Mouse (Mus musculus): Measurements from ENCODE around the gene Zzef1. TPM values are rescaled to one million over a fixed set of nuclear protein-coding genes. Genes with fewer than 3 reads are reported as not detected.
A peak's percentile ranks its signal among the peaks of the same experiment; 100 is the strongest.

Gene Zzef1
- polyA plus RNA-seq, 1 experiment from 2014 or later = 14.0 TPM

DNA sequence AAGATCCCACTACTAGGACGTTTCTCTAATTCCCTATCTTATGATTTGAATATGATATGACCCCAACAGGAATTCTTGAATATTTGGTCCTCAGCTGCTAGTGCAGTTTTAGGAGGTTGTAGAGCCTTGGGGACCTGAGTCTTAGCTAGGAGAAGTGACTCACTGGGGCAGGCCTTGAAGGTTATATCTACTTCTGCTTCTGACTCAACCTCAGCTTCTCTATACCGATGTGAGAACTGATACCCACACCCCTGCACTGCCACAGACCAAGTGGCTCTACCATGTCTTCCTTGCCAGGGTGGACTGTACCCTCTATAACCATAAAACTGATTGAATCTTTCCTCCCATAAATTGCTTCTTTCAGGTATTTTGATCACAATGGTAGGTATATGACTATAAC is 13.9 kb upstream of the Zzef1 start:
- no peak for ATAC-seq (ENCODE audit: low FRiP score, low read depth)

DNA sequence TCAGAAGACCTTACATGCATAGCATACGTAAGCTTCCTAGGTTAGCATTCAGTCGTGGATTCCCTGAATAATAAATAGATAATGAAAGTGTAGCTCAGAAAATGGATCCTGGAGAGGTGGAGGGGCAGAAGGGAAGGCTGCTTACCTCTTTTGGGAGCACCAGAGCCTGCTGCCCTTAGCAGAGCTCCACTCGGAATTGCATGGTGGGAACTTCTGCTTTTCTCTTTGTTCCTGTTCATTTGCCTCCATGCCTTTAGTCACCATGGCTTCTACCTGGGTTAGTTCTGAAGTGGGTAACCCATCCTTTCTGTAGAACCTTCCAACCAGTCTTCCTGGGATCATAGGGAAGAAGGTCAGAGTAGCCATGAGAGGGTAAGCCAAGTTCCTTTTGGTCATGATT is 13.5 kb upstream of the Zzef1 start:
- Histone ChIP-seq H3K9me3 (no peaks in the 10 kb centered on the region), H3K4me2 (no peak overlapping the region), H3K4me1 (replicated peaks) (no peaks in the 10 kb centered on the region), H3K4me3 (no peak overlapping the region), H3K9ac (no peak overlapping the region), H3K27ac (replicated peaks) (no peak overlapping the region), H3K27me3 (no peaks in the 10 kb centered on the region), H3K36me3 (no peaks in the 10 kb centered on the region)
- 84% methylated on average over 3 of the region's 3 CpGs for WGBS
- ATAC-seq (ENCODE audit: low FRiP score, low read depth) = no peak

More for the DNA sequence above, 13.9 kb upstream of the Zzef1 start:
- no peaks in the 10 kb centered on the region for H3K27me3 ChIP-seq
- H3K9me3 ChIP-seq = no peaks in the 10 kb centered on the region
- H3K9ac ChIP-seq = no peak overlapping the region
- H3K4me2 ChIP-seq = no peak overlapping the region
- H3K36me3 ChIP-seq = no peaks in the 10 kb centered on the region
- H3K4me3 ChIP-seq = no peak overlapping the region
- H3K4me1 ChIP-seq (replicated peaks) = no peaks in the 10 kb centered on the region
- H3K27ac ChIP-seq (replicated peaks) = no peak overlapping the region
- WGBS = 76% methylated on average over 2 of the region's 2 CpGs

DNA sequence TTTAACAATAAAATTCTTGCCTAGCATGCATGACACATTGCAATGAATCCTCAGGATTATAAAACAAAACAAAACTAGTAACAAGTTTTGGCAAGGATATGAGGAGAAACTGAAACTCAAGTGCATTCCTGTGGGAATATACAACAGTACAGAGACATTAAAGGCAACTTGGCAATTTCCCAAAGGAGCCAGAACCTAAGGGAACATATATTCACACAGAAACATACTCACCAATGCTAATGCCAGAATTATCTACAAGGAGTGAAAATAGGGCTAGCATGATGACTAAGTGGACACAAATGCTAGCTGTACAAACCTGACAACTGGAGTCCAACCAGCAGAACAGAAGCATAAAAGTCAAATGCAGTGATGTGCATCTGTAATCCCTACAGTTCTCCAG is 4.0 kb upstream of the Zzef1 start:
- Histone ChIP-seq H3K9ac (no peak overlapping the region), H3K9me3 (no peaks in the 10 kb centered on the region), H3K4me3 (no peak overlapping the region), H3K27me3 (no peaks in the 10 kb centered on the region), H3K4me1 (replicated peaks) (peaks cover 15% of the 10 kb centered on the region), H3K4me2 (no peak overlapping the region), H3K36me3 (no peaks in the 10 kb centered on the region), H3K27ac (replicated peaks) (no peak overlapping the region)
- no peak for ATAC-seq (ENCODE audit: low FRiP score, low read depth)

DNA sequence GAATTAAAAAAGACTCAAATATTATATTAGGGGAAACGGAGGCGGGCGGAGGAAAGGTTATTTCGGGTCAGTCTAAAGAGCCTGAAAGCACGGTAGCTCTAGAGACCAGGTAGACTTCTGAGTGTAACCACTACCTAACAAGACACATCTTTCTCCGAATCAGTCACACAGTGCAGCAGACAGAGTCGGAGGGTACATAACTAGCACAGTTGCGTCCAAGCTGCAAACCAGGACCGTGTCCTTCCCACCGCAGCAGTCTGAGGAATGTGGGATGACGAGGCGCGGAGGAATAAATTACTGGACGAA is 924 bp upstream of the Zzef1 start:
- no peaks in the 10 kb centered on the region for H3K9me3 ChIP-seq
- H3K4me3 ChIP-seq = peak overlapping the region; percentile 78
- peak; percentile 46 for ATAC-seq (ENCODE audit: low FRiP score, low read depth)
- 17% methylated on average over 14 of the region's 14 CpGs for WGBS
- no peaks in the 10 kb centered on the region for H3K36me3 ChIP-seq
- peak overlapping the region; percentile 95 for H3K27ac ChIP-seq (replicated peaks)
- no peaks in the 10 kb centered on the region for H3K27me3 ChIP-seq
- peak overlapping the region; percentile 88 for H3K4me2 ChIP-seq
- H3K4me1 ChIP-seq (replicated peaks) = peaks cover 33% of the 10 kb centered on the region
- peak overlapping the region; percentile 83 for H3K9ac ChIP-seq

DNA sequence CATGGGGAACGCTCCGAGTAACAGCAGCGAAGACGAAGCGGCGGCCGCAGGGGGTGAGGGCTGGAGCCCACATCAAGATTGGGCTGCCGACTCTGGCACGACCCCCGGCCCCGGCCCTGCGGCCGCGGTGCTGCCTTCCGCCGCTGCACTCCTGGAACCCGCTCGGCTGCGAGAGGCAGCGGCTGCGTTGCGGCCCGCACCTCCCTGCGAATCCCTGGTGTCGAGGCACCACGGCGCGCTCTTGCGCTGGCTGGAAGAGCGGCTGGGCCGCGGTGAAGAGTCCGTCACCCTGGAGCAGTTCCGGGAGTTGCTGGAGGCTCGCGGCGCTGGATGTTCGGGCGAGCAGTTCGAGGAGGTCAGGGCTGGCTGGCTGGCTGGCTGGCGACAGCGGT is 266 bp downstream of the Zzef1 start:
- Histone ChIP-seq H3K4me3 (peak overlapping the region; percentile 78), H3K27ac (replicated peaks) (peak overlapping the region; percentile 95), H3K4me1 (replicated peaks) (peaks cover 33% of the 10 kb centered on the region), H3K9ac (peak overlapping the region; percentile 83), H3K27me3 (no peaks in the 10 kb centered on the region), H3K4me2 (peak overlapping the region; percentile 88), H3K36me3 (no peaks in the 10 kb centered on the region), H3K9me3 (no peaks in the 10 kb centered on the region)
- peak; percentile 81; the same call in 1 of the 2 replicates for ATAC-seq (ENCODE audit: low FRiP score, low read depth)
- WGBS = under 1% methylated on average over 42 of the region's 42 CpGs

DNA sequence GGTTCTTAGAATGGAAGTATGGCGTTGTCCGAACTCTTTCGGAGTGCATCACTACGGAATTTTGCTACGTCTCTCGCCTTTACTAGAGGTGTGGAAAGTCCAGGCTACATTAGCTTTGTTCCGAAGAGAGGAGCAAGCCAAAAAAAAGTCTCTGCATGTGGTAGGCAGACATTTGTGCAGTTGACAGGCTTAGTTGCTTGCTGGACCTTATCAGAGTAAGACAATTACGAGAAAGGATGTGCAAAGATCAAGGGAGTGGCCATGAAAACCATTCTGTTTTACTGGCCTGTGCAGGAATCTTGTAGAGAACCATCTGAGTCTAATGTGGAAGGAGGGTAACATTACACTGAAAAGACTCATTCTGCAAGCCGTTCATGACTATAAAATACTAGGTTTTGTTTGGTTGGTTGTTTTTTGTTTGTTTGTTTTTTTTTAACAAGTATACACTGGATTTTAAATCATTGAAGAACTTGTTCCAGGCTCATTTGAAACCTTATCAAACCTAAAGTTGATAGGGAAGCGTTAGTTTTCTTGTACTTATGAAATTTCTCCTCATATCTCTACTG is 830 bp downstream of the Zzef1 start:
- peak overlapping the region; percentile 88 for H3K4me2 ChIP-seq
- no peak for ATAC-seq (ENCODE audit: low FRiP score, low read depth)
- H3K27me3 ChIP-seq = no peaks in the 10 kb centered on the region
- H3K36me3 ChIP-seq = no peaks in the 10 kb centered on the region
- H3K27ac ChIP-seq (replicated peaks) = no peak overlapping the region
- peaks cover 33% of the 10 kb centered on the region for H3K4me1 ChIP-seq (replicated peaks)
- peak overlapping the region; percentile 83 for H3K9ac ChIP-seq
- peak overlapping the region; percentile 78 for H3K4me3 ChIP-seq
- H3K9me3 ChIP-seq = no peaks in the 10 kb centered on the region
- WGBS = 19% methylated on average over 10 of the region's 10 CpGs

DNA sequence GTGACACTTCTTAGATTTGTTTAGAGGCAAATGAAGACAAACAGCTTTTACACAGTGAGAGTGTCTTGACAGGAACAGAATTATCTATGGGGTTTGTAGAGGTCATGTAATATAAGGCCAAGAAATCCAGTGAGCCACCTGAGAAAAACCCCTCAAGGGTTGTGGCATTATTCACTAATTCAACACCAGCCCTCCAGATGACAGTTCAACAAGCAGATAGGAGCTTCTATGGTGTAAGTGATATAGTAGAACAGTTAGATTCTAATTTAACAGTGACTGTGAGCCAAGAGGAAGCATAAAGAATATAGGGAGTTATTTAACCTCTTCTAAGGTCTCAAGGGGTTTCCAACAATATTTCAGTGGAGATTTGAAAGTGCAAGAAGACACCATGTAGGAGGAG is 2.1 kb downstream of the Zzef1 start:
- no peak overlapping the region for H3K4me3 ChIP-seq
- H3K27ac ChIP-seq (replicated peaks) = no peak overlapping the region
- 0 out of 2 replicates have a peak overlapping the region, but pooled peaks have one; percentile 7 for H3K9ac ChIP-seq
- ATAC-seq (ENCODE audit: low FRiP score, low read depth) = no peak
- no peak overlapping the region for H3K4me2 ChIP-seq
- H3K9me3 ChIP-seq = no peaks in the 10 kb centered on the region
- no peaks in the 10 kb centered on the region for H3K36me3 ChIP-seq
- H3K27me3 ChIP-seq = no peaks in the 10 kb centered on the region
- H3K4me1 ChIP-seq (replicated peaks) = peaks cover 33% of the 10 kb centered on the region

DNA sequence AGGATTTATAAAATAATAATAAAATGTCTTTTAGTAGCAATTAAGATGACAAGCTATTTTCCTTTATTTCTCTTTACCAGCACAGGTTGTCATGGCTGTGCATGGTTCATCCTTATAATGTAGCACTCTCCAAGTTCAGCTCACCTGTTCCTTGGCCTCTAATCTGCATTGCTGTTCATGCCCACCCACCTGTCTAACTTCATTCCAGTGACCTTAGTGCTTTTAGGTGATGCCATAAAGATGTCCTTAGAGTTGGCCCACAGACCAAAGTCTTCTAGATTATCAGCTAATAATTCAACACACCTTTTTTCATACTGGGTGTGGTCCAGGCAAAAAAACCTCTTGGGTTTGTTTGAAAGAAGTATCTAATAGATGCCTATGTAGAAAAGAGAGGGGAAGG is 5.2 kb downstream of the Zzef1 start:
- no peak for ATAC-seq (ENCODE audit: low FRiP score, low read depth)
- H3K4me3 ChIP-seq = no peak overlapping the region
- H3K27me3 ChIP-seq = no peaks in the 10 kb centered on the region
- no peak overlapping the region for H3K4me2 ChIP-seq
- no peaks in the 10 kb centered on the region for H3K9me3 ChIP-seq
- H3K4me1 ChIP-seq (replicated peaks) = peaks cover 23% of the 10 kb centered on the region
- H3K36me3 ChIP-seq = no peaks in the 10 kb centered on the region
- H3K9ac ChIP-seq = no peak overlapping the region
- H3K27ac ChIP-seq (replicated peaks) = no peak overlapping the region

DNA sequence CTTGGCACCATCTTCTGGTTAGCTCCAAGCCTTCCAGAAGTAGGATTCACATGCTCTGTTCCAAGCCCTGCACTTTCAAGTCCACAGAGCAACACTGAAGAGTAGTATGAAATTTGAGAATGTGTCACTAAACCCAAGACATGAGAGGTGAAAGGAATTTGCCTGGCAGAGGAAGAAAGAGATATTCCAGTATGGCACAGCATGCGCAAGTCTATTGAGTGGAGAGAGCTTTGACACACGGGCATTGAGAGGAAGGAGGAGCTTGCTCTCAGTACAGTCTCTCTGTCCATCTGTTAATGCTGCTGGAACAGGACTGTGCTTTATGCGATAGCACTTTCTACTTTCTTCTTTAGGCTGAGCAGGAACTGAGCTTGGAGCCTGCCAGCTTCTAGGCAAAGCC is 7.0 kb downstream of the Zzef1 start:
- no peak for ATAC-seq (ENCODE audit: low FRiP score, low read depth)
- Histone ChIP-seq H3K27me3 (no peaks in the 10 kb centered on the region), H3K4me2 (no peak overlapping the region), H3K9ac (no peak overlapping the region), H3K36me3 (no peaks in the 10 kb centered on the region), H3K4me1 (replicated peaks) (peaks cover 8% of the 10 kb centered on the region), H3K4me3 (no peak overlapping the region), H3K9me3 (no peaks in the 10 kb centered on the region), H3K27ac (replicated peaks) (no peak overlapping the region)
- WGBS = 79% methylated on average over 3 of the region's 3 CpGs

DNA sequence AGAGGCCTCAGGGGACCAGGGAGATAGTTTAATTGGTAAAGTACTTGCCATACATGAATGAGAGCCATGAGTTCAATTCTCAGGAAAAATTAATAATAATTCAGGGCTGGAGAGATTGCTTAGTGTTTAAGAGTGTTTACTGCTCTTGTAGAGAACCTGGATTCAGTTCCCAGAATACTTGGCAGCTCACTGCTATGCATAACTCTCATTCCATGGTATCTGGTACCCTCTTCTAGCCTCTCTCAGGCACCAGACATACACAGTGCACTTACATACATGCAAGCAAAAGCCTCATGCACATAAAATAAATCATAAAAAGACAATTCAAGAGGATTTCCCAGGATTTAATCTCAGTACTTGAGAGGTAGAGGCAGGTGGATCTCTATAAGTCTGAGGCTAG is 8.6 kb downstream of the Zzef1 start:
- no peak overlapping the region for H3K4me3 ChIP-seq
- H3K4me2 ChIP-seq = no peak overlapping the region
- H3K9me3 ChIP-seq = no peaks in the 10 kb centered on the region
- H3K27me3 ChIP-seq = no peaks in the 10 kb centered on the region
- H3K27ac ChIP-seq (replicated peaks) = no peak overlapping the region
- H3K36me3 ChIP-seq = no peaks in the 10 kb centered on the region
- H3K4me1 ChIP-seq (replicated peaks) = no peaks in the 10 kb centered on the region
- no peak for ATAC-seq (ENCODE audit: low FRiP score, low read depth)
- no peak overlapping the region for H3K9ac ChIP-seq

DNA sequence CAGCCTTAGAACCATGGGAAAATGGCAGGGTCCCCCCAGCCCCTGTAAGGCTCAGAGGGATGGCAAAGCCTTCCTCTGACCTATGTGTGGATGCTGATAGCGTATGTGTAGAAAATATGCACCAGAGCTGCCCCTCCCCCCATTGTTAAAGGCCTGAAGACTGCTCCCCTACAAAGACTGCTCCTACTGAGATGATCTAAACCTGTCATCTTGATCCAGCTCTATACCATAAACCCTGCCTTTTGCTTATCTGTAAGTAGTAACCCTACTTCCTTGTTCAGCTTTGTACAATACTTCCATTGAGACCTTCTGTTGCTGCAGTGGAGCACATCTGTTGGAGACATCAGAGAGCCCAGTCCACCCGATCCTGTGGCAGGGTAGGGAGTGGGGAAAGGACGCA is 9.2 kb downstream of the Zzef1 start:
- Histone ChIP-seq H3K4me3 (no peak overlapping the region), H3K4me1 (replicated peaks) (no peaks in the 10 kb centered on the region), H3K4me2 (no peak overlapping the region), H3K36me3 (no peaks in the 10 kb centered on the region), H3K27me3 (no peaks in the 10 kb centered on the region), H3K9me3 (no peaks in the 10 kb centered on the region), H3K27ac (replicated peaks) (no peak overlapping the region), H3K9ac (no peak overlapping the region)
- ATAC-seq (ENCODE audit: low FRiP score, low read depth) = no peak
- WGBS = 98% methylated on average over 3 of the region's 3 CpGs

DNA sequence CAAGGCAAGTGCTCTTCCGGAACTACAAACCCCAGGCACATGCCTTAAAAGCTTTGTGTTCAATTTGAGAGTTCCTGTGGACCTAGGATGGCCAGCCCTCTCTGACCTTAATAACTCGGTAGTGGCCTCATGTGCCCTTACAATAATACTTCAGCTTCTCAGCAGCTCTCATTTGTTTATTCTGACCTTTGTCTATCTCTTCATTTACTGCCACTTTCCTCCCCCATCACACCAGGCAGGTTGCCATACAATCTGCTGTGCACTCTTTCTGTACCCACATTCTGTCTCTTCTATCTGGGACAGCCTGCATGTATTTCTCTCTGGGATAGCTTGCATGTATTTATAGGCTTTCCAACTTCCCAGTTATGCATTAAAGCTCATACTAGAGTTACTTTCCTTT is 10.5 kb downstream of the Zzef1 start:
- Histone ChIP-seq H3K4me2 (no peak overlapping the region), H3K27me3 (no peaks in the 10 kb centered on the region), H3K27ac (replicated peaks) (no peak overlapping the region), H3K4me1 (replicated peaks) (no peaks in the 10 kb centered on the region), H3K36me3 (no peaks in the 10 kb centered on the region), H3K9ac (no peak overlapping the region), H3K9me3 (no peaks in the 10 kb centered on the region), H3K4me3 (no peak overlapping the region)
- ATAC-seq (ENCODE audit: low FRiP score, low read depth) = no peak
- 79% methylated on average over 2 of the region's 2 CpGs for WGBS

DNA sequence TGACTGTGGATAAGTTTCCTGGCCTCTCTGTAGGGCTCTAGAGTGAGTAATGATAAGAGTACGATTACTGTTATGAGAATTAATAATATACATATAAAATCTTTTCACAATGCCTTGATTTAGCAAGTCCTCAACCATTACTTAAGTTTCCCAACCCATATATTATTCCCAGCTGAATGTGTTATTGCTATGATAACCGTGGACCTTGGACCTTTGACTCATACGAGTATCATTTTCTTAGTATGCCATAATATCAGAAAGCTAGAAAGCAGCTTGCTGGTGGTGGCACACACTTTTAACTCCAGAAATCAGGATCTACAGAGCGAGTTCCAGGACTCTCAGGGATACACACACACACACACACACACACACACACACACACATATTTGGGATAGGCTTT is 12.0 kb downstream of the Zzef1 start:
- ATAC-seq (ENCODE audit: low FRiP score, low read depth) = no peak
- WGBS = 89% methylated on average over 4 of the region's 4 CpGs
- Histone ChIP-seq H3K4me3 (no peak overlapping the region), H3K4me2 (no peak overlapping the region), H3K27ac (replicated peaks) (no peak overlapping the region), H3K9me3 (no peaks in the 10 kb centered on the region), H3K9ac (no peak overlapping the region), H3K4me1 (replicated peaks) (no peaks in the 10 kb centered on the region), H3K36me3 (no peaks in the 10 kb centered on the region), H3K27me3 (no peaks in the 10 kb centered on the region)

All from hindbrain, embryonic 15.5 days (tissue).